Mouse (Mus musculus) adrenal gland, postnatal 36 days (tissue): ENCODE measurements at regions not wholly inside any gene's neighbourhood (a gene's known extent, or its start where the extent isn't known, plus 50 kb on each side); places are given as distances from the start of the nearest gene placed in this dataset.

Source experiments
- DNase-seq, 2 experiments: peaks; one replicate each; pipeline ENCODE4 v3.0.0; 2021; ENCODE audit warnings: mixed read lengths in 1 of 2

GRCm38 (mm10) chr2:144169576-144170178 is 100.8 kb upstream of the Mgme1 start:
- DNase-seq: no peak

DNA sequence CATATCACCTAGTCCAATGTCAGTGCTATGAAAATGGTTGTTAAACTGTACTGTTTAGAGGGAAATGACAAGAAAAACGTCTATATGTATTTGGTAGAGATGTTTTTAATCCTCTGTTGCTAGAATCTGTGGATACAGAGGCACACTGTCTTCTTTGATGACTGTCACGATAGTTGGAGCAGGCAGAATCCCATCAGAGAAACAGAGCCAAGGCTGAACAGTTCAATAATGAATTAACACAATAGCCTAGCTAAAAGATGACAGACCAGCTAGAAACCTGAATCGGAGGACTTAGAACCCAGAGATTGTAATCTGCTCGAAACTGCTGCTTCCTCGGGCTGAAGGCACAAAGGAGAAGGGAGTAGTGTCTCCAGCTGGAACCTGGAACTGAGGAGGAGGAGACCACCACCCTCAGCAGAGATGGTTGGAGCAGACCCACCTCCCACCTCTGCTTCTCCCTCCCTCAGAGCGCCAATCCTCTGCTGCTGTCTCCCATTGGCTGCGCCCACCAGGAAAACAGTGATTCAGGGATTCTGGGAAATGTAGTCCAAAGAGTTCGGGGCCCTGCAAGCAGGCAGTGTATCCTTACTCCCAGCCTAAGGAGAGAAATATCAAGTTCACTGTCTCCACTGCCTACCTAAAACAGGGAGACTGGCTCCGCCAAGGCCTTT is 98.2 kb upstream of the Mgme1 start:
- DNase-seq: peak; percentile 61 to 74

DNA sequence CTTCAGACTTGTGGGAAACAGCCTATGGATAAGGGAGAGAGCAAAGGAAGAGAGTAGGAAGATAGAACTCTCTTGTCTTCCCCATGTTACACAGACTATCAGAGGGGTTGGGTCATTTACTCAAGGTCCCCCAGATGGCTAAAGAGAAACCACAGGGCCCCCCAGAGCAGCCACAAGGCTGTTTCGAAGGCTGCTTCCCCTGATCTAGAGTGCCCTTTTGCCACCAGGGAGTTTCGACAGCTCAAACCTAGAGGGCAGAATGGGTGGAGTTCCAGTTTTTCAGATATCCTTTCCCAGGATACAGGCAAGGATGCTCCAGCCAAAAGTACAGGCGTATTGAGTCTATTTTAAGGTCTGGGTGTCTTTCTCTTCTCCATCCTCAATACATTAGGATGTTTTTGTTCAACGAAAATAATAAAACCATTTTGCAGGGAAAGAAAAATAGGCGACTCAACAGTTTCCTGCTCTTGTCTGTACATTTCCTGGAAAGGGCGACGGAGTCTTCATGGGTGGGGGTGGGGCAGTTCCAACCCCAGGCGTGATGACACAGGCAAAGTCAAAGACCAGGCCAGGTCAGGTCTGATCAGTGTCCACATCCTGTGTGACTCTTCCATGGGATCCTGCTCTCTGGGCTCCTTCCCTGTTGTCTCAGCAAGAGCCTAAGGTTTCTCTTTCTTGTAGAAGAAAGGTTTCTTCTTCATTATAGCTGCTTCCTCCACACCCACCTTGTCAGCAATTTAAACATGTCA is 96.9 kb upstream of the Mgme1 start:
- no peak for DNase-seq

- DNase-seq: no peak
Measured at GRCm38 (mm10) chr2:144174366-144175035, 96.0 kb upstream of the Mgme1 start.

DNA sequence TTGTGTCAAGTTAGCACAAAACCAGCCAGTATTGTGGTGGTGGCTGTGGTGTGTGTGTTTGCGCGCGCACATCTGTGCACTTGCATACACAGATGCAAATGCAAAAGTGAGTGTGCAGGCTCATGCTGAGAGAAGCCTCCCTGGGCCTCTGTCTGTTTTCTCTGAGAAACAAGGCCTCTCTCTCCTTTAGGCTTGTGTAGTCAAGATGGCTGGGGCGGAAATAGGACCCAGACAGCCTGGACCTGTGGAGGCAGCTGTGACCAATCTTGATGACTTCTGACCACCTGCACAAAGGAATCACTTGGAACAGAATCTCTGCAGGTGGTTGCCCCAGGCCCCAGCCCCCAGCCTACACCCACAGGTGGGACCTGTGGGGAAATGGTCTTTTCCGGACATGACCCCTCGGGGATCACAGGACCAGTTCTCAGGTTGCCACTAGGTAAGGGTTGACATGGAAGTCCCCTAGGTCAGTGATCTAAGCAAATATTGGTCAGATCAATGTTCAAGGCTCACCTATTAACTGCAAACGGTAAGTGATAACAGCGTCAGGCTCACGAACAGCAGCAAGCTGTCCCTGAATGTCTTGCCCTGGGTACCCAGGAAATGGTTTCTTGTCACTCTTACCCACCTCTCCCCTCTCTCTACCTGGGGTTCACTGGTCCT is 93.8 kb upstream of the Mgme1 start:
- DNase-seq: no peak

DNA sequence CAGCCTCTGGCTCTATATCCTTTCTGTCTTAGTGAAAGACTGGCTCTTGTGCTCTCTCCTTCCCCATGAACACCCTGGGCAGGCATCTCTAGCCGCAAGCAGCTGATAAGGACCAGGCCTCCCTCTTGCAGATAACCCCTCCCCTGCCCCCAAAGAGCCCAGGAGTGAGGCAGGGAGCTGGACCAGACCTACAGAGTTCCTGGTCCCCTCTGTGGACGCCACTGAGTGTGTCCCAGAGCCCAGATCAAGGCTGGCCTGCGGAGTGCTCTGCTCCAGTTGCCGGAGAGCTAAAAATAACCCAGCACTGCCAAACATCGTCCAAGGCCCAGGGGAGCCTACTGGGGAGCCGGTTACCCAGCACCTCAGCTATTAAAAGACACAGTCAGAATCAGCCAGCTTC is 93.2 kb upstream of the Mgme1 start:
- DNase-seq: peak; percentile 42 to 57

- no peak for DNase-seq
Measured at GRCm38 (mm10) chr2:144177920-144178319, 92.5 kb upstream of the Mgme1 start.

DNA sequence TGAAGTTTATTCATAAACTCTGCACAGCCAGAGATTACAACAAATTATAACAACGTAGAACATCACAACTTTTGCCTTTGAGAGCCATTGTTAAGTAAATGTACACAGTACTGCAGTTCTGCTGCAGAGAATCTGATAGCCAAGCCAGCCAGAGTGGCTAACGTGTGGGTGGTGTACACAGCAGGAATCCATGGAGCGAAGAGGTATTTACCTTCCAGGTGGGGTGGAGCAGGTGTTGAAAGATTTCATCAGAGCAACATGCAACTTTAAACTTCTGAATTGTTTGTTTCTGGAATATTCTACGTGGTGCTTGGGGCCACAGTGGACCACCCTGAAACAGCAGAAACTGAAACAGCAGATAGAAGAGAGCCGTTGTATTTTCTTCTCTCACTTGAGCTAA is 88.4 kb upstream of the Mgme1 start:
- no peak for DNase-seq

DNA sequence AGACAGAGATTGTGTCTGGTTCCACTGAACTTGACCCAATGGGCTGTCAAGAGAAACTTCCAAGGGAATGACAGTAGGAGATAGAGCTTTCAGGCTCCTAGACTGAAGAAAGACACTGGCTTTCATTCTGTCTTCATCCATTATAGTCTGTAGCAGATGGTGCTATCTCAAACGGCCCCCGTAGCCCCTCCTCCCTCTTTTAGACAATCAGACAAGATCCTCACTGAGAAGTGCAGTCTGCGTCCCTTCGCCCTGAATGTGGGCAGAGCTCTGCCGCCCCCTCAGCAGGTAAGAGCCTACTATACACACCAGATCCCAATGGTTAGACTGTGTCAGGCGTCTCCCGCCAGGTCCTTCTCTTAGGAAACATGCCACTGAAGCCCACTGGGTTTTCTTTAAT is 87.9 kb upstream of the Mgme1 start:
- no peak for DNase-seq

DNA sequence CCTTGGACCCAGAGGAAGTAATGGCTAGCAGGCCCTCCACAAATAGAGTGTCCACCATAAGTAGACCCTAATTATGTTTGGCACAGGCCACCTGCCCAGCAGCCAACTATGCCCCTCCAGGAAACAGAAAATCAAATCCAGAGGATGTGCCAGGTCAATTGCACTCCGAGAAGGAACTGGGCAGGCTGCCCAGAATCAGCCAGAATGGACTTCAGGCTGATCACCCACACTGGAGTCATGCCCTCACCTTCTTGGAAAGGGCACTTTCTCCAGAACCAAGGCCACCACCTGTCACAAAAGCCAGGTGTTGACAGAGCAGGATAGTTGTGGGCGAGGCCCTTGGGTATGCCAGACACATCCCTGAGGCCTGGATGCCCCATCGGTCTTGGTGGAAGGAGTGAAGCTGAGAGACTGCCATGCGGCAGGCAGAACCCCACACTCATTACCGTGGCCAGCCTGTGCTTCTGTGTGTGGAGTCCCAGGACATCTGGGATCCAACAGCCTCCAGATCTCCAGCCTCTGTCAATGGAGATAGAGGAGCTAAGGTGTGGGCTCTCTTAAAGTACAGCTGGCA is 87.0 kb upstream of the Mgme1 start:
- peak; percentile 59 to 80 for DNase-seq

DNA sequence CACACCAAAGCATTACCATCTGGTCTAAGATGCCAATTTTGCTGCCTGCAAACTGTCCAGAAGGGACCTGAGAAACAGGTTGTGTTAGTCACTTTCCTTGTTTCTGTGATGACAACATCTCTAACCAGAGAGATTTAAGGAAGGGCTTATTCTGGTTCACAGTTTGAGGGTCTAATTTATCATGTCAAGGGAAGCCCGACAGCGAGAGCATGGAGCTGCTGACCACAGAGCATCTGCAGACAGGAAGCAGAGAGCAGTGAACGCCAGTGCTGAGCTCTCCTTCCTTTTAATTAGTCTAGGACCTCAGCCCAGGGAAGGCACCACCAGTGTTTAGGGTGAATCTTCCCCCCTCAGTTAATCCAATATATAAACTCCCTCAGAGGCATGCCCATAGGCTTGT is 85.3 kb upstream of the Mgme1 start:
- DNase-seq: no peak

DNA sequence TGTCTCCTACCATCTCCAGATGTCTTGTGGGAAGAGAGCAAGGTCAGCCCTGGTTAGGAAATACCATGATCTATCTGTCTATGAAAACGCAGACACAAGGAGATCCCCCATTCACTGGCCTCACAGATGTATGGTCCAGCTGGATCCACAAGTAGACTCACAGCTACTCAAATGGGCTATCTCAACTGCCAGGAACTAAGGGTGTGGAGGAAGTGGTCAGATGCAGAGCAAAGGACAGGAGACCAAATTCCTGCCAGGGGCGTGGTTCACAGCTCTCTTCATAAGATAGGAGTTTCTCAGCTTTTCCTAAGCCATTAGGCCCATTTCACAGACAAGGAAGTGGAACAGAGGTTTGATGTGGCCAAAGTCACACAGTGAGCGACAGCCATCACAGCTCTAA is 84.0 kb upstream of the Mgme1 start:
- no peak for DNase-seq

DNA sequence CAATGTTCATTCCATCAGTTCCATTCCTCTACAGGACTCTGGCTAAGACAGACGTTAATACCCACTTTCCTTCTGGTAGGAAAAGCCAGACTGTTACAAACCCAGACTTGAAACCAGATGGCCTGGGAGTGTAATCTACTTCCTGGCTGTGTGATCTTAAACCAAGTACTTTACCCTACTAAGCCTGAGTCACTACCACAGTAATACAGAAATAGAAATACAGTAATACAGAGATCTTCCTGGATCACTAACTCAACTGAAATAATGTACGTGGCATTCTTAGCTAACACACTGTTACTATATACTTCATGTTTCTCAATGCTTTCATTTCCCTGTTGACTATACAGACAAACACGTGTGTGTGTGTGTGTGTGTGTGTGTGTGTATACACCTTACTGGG is 82.4 kb upstream of the Mgme1 start:
- DNase-seq: no peak

DNA sequence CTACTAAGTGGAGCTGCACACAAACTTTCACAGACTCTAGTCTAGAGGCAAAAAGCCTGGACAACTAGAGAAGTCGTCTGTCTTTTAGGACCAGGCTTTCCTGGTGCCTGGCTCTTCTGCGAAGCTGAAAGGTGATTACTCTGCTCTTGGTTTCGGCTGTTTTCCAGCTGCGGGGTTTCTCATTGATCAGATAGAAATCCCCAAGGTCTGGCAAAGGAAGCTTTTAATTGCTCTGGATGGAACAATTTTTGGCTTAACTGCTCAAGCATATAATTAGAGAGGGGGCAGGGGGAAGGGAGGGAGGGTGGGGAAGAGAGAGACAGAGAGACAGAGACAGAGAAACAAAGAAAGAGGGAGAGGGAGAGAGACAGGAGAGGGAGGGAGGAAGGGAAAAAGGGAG is 82.0 kb upstream of the Mgme1 start:
- DNase-seq: no peak

GRCm38 (mm10) chr2:144189756-144190155 is 80.7 kb upstream of the Mgme1 start:
- no peak for DNase-seq

GRCm38 (mm10) chr2:144191018-144191417 is 79.4 kb upstream of the Mgme1 start:
- no peak for DNase-seq

- DNase-seq: no peak
Measured at GRCm38 (mm10) chr2:144191707-144192106, 78.8 kb upstream of the Mgme1 start.

DNA sequence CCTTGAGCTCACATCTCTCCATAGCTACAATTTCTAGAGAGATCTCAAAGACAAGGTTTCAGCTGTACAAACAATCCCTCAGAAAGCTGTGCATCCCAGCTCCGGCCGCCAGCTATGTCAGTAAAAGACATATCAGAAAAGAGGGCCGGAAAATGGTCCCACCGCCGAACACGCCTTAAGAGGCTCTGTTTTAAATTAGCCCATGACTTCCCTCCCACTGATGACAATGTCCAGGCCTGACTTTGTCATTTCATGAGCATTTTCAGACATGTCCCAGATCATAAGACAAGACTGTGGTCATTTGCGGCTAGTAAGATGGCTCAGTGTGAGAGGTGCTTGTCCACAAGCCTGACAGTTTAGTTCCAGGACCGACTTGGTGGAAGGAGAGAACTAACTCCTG is 78.0 kb upstream of the Mgme1 start:
- no peak for DNase-seq

DNA sequence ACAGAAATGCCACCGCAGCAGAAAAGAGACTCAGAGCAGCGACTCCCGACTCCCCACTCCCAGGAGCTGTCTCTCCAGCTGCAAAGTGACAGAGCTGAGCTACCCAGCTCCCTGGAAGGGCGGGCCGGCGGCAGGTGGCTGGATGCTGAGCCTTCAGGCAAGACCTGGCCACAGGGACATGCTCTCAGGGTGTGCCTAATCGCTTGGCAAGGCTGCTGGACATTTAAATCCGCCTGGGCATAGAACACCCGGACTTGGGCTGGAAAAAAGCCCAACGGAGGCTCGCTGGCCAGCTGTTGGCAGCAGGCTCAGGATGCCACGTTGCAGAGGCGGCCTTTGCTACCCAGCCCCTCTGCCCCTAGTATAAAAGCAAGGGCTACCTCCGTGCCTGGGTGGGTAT is 74.6 kb upstream of the Mgme1 start:
- DNase-seq: peak in 1 of 2 experiments; percentile 40

DNA sequence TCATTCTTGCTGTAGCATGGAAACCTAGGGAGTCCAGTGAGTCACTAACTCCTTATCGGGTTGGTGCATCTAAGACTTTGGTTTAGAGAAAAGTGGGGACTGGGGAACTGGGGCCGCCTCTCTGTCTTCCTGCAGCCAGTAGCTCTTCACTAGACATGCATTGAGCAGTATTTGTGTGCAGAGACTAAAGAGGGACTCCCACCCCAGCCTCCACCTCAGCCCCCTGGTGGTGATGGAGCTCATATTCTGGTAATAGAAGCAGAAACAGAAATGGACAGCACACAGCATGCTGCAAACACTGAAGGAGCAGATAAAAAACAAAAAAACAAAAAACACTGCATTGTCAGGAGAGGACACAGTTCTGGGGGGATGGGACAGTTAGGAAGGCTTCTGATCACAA is 73.3 kb upstream of the Mgme1 start:
- DNase-seq: peak in 1 of 2 experiments; percentile 56

DNA sequence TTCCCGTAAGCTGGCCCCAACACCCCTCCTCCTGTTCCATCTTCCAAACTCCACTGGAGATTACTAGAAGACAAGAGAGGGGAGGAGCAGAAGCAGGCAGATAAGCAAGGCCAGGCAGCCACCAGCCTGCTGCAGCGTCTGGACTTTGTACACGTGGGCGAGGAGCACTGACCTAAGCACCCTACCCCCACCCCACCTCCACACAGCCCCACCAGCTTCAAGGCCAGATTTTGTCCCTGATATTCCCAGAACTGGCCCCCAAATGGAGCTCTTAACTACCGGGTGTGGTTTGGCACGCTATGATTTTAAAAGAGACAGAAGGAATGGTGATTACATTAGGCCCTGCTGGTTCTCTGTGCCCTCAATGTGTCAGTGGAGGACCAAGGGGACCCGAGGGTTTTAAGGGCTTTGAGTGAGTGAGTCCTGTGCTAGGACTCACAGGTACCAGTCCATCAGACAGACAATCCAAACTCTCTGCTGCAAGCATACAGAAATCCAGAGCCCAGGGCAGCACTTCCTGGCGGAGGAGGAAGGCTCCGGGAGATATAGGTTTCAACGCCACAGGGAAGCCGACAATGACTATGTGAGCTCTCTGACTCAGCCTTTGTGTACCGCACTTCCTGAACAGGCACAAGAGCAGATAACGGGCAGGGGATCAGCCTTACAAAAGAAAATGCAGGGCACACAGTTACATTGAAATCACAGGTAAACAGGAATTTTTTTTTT is 72.0 kb upstream of the Mgme1 start:
- peak; percentile 47 to 77 for DNase-seq
